Mouse (Mus musculus): Measurements from ENCODE around the gene Vcan. TPM values are rescaled to one million over a fixed set of nuclear protein-coding genes. Genes with fewer than 3 reads are reported as not detected.

Vcan gene
- polyA plus RNA-seq (2012; rRNA removed), result 5.8 and 6.0 TPM in 2 replicates

GRCm38 (mm10) chr13:89741766-89742685 is at the start of gene Vcan:
Gene Vcan (minus strand): TSS chr13:89742509.

Other genes starting within 250 kb of the Vcan start
- gene Hapln1, start 202.7 kb downstream of the Vcan start, polyA plus RNA-seq (2012; rRNA removed), result 0.23 and 0.60 TPM in 2 replicates

Data from colon, adult 2 months (tissue).